Mouse (Mus musculus) layer of hippocampus, postnatal 10 days (tissue): ENCODE data around the gene Il1rap. TPM values are rescaled to one million over a fixed set of nuclear protein-coding genes. Genes with fewer than 3 reads are reported as not detected.

ENCODE experiments used
- DNase-seq, 2 experiments: peaks; one replicate each; pipeline ENCODE4 v3.0.0; 2021; ENCODE audit warnings: low spot score in 2 of 2
- total RNA-seq, 2 experiments: library from RNA; stranded (reverse); gene quantifications; 2 replicates each; pipeline ENCODE4 v1.2.3; 2021

The Il1rap gene
- total RNA-seq, 2 experiments from 2014 or later = 29.7 to 30.3 TPM

DNA sequence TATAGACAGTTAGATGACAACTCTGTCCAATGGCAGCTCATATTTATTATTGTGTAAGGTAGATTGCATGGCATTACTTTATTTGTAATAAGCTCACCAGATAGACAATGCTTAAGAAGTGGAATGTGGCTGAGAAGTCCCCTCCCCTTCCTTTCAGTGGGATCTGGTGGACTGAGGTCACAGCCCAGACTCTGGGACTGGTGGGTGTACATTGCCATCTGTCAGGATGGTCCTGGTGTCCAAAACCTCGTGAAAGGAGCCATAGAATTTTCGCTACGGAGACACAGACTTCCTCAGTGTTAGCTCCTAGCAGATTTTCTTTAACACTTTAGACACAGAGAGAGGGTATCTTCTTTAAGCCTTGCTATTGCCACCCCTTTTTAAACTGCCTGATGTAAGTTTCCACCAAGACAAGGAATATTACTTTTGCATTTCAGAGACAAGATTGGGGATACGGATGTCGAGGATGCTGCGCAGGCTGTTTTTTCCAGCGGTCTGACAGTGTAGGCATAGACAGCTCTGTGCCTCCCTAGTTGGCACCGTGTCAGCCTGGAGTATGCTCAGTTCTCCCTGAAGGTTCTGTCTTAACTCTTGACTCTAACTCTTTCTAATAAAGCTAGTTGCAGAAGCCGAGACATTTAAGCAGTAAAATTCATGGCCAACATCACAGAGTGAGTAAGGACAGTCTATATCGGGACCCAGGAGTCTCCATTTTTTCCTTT is 31.2 kb downstream of the Il1rap start:
- peak; percentile 25 to 41 for DNase-seq

DNA sequence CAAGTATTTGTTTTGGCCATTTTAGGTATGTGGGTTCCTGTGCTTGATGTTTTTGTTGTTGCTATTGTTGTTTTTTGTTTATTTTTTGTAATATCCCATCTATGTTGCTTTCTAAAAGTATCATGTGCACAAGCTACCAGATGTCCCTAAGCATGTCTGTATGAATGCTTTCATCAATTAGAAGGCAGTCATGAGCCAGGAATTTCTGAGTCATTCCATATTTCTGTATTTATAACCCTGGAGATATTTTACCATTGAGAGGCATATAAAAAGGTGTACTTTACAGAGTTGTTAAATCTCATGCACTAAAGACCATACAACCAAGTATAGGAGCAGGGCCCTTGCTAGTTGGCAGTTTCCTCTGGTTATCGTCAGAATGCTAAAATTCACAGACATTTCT is 41.6 kb downstream of the Il1rap start:
- no peak for DNase-seq

DNA sequence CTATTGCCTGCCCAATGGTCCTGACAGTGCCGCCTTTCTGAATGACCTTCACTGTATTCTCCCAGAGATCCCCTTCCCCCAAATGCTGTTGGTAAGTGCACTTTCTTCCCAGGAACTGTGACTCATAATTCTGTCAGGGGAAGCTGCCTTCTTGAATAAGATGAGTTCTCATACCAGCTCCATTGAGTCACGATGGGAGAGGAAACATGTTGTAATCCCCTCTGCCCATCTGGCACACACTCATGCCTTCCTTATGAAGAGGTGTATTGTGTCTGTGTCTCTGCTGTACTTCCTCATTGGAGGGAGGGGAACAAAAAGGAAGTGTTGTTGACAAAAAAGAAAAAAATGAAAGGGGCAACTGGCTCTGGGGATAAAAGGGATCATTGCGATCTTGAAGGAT is 44.6 kb downstream of the Il1rap start:
- DNase-seq = no peak

DNA sequence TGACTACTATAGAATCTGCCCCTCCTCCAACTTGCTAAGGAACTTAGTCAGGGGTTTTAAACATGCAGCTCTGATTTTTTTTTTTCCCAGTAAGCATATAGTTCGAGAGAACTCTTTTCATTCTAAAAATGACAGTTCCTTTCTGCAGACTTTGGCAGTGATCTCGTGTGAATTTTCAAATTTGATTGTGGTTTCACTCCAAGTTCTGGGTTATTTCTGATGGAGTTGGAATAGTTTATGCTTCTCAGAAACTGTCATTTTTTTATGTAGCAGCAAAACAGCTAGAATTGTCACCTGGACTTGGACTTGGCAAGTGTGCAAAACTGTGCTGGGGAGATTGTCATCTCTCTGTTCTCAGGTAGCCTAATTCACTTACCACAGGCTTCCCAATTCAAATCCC is 53.3 kb downstream of the Il1rap start:
- DNase-seq = no peak

DNA sequence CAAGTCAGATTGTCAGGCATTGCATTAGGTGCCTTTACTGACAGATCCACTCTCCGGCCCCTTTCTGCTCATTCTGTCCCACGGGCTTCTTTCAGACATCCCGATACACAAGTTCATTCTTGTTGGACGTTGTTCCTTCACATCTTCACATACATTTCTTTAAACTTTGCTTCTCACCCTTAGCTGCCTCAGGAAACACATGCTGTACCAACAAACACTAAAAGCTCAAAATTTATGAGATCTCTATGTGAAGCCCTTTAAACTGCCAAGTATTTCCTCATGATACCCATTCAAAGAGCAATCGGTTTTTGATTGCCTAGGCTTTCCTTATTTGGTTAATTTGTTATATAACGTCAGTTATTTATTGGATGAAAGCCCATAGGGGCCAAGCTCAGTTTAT is 61.6 kb downstream of the Il1rap start:
- no peak for DNase-seq

DNA sequence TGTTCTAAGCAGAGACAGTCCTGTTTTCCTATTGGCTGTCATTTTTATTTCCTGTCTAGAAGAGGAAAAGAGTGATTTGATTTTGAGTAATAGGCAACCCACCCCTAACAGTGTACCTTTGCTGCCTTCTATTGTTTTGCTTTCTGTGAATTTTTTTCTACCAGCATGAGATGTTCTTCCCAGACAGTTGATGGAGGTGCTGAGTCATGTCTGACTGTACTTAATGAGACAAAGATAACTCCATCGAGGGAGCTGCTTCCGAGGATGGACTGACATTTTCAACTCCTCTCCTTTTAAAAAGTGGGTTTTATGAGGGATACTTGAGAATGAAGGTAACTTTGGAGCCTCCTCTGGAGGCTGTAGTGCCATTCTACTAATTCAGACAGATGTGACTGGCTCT is 64.6 kb downstream of the Il1rap start:
- no peak for DNase-seq

DNA sequence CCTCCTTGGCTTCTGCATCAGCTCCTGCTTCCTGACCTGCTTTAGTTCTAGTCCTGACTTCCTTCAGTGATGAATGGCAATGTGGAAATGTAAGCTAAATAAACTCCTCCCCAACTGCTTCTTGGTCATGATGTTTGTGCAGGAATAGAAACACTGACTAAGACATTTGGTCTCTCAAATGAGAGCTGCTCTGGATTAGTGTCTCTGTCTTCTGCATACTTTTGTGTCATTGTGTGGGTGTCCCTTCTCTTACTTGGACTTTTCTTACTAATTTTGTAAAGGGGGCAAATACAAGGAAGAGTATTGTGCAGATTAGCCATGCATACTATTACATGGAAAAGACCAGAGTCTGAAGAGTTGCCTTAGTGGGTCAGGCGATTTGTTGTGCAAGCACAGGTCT is 65.5 kb downstream of the Il1rap start:
- DNase-seq = no peak

DNA sequence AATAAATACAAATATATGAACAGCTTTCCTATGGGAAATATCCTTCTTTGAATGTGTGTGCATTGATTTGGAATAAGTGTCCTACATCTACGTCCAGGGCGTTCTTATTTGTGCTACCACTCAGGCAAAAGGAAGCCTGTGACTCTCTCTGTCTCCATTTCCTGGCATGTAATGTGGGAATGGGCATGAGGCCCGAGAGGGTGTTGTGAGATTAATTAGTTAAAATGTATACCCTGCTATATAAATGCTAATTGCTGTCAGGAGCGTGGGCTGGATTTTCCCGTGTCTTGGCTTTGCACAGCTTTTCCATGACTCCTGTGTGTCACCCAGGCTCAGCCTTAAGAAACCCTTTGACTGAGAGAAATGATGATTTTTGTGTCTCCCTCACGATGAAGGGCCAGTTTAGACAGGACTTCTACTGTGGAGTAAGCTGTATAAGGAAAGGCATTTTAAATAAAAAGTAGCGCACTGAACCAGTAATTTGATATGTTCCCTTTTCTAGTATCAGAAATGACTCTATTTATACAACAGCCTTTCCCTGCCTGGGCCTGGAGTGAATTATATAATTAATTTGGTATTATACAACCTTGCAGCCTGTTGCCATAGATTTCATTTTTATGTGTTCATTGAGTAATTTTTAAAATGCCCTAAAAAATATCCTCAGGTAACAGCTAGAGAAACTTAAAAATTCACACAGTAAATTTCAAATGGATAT is 81.4 kb downstream of the Il1rap start:
- DNase-seq = peak in 1 of 2 experiments; percentile 18

DNA sequence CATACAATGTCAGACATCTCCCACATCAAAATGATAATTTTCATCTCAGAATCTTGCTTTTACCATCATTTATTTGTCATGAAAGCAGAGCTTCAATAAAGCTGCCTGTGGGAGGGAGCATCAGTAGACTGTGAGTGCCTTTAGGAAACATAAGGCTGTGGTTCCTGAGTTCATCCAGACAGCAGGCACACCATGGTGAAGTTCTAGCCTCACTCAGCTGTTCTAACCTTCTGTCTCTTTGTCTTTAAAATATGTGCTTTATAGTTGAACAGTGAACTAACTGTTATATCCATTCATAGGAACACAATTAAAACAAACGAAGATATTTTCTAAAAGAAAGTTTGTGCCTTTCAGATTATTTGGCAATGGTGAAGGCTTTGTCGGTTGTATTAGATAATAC is 84.9 kb downstream of the Il1rap start:
- no peak for DNase-seq

DNA sequence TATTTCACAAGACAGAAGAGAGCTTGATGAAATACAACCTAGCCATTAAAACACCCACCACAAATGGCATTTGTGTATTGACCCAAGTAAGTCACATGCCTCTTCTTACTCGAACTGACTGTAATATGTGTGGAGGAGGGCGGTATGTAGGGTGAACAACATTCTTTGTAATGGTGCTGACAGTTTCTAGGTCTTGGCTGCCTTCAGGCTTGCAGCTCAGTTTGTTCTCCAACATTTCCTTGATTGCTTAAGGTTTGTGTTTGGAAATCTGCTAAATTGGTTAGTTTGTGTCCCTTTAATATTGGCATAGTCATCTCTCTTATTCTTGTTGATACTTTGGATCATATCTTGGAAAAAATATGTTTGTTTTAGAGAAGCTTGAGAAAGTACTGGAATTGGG is 87.6 kb downstream of the Il1rap start:
- no peak for DNase-seq

DNA sequence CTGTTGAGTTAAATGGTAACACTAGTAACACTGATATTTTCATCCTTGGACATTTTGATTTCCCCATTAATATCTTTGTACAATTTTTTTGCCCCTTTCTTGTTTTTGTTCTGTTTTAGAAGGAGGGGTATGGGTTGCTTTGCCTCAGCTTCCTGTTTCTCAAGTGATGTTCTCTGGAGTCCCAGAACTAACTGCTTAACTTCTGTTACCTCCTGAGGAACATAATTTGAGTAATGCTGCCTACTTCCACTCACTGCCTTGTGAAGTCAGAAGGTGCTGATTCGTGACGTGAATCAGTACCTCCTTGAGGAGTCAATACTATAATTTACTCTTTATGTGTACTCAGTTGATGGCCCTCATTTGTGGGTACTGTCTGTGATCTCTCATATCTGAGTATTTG is 98.9 kb downstream of the Il1rap start:
- DNase-seq = no peak

DNA sequence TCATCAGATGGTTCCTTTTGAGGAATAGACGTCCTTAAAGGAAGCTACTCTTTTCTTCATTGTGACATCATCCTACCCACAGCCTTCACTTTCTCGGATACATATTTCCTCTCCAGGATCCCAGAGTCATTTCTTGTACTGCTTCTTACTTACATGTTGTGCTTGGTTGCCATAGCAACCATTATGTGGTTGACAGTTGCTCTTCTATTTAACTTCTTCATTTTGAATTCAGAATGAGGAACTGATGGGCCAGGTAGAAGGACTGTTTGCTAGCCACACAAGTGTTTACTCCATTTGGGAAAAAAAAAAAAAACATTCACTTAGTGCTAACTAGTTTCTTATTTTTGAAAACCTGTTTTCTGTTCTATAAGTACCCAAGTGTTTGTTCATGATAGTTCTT is 108.3 kb downstream of the Il1rap start:
- no peak for DNase-seq

DNA sequence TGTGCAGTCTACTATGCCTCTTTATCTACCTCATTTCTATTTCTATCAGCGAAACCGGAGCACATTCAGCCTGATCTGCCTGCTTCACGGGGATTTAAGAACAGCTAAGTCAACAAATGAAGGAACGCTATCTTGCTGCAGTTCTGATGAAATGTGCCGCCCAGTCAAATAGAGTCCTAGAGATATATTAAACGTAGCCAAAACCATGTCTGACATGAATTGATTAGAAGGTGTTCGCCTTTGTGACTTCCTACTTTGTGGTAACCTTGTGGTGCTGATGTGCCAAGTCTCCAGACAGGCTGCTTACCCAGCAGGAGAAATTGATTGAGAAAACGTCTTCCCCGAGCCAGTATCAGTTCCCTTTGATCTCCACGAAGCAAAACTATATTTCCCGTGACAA is 109.8 kb downstream of the Il1rap start:
- no peak for DNase-seq

DNA sequence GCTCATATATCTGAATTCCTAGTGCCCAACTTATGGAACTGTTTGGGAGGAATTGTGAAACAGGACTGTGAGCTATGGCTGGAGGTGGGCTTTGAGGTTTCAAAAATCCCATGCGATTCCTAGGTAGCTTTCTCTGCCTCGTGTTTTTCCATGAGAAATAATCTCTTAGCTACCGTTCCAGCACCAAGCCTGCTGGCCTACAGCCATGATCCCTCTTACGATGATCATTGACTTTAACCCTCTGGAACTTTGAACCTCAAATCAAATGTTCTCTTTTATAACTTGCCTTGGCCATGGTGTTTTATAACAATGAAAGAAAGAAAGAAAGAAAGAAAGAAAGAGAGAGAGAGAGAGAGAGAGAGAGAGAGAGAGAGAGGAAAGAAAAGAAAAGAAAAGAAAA is 116.6 kb downstream of the Il1rap start:
- no peak for DNase-seq

DNA sequence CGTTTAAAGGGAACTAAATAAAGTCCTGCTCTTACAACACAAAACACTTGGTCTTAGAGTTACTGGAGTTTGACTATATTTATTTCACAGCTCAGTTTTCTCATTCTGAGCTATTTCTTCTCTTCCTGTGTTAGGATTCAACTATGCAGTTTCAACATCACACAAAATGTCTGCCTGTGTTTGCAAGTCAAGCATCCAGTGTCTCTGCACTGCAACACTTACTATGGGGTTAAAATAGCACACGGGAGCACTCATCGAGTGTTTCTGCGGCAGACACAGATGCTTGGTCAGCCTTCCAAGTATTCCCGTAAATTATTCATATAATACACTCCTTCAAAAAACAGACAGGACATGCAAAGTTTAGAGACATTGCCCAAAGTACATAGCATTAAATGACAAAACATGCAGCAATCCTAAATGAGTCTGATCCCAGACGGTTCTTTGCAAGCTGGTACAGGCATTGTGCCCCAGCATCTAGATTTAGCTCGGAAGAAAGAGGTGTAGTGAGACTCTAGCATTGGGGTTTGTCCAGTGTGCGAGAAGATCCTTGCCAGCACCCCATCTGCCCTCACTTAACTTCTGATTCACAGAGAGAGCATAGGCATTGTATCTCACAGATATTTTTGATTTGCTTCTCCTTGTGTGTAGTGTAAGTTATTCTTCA is 119.1 kb downstream of the Il1rap start:
- DNase-seq = no peak

DNA sequence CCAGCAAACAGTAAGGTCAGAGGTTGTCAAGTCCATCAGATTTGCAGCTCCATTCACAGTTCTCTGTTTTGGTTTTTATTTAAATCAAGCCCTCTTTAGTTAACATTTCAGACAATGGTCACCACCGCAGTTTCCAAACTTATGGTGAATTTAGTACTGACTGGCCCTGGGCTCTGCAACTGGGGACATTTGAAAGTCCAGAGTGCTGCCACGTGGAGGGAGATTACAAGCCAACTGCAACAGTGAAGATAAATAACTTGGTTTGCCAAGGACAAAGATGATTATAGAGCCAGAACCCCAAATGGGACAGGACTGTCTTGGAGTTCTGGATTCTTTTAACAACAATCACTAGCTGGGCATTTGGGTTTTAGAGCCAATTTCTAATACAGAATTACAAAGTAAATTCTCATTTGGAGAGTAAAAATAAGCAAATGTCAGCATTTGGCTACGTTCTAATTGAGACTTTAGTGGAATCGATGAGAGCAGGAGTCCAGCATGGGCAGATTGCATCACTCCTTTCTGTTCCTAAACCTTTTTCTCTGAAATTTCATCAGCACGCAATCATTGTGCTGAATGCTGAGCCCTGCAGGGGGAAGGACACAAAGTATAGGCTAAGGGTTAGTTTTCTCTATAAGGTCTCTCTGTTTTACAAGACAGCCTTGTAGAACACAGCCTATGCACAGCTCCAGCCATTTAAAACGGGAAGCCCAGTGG is 124.3 kb downstream of the Il1rap start:
- no peak for DNase-seq

DNA sequence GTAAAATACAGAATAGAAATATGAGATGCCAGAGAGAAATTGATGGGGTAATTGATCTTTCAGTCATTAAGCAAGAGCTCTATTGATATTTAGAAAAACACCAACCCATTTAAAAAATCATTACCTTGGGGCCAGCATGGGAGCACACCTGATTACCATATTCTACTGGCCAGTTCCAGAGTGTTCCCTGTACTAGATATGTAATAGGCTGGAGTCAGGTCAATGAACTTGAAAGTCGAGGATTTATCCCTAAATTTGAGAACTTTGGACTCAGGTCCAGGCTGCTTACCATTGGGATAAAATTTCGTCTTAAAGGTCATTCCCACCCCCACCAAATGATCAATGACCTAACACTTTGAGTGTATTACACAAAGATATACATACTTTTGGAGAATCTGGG is 125.0 kb downstream of the Il1rap start:
- DNase-seq = no peak

DNA sequence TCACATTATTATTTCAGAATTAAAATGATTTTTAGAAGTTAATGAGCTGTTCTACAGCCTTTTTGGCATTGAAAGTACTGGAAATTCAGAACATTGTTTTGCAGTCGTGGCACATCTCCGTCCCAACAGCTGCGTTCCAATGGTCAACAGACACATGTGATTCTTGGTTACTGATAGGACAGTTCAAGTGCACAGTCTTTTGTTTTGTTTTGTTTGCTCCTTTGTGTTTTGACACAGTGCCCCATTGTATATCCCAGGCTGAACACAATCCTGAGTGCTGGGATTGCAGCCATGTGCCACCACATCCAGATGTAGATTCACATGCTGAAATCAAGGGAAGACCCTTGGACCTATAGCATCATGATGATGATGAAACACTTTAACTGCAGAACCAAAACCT is 129.4 kb downstream of the Il1rap start:
- DNase-seq = no peak

DNA sequence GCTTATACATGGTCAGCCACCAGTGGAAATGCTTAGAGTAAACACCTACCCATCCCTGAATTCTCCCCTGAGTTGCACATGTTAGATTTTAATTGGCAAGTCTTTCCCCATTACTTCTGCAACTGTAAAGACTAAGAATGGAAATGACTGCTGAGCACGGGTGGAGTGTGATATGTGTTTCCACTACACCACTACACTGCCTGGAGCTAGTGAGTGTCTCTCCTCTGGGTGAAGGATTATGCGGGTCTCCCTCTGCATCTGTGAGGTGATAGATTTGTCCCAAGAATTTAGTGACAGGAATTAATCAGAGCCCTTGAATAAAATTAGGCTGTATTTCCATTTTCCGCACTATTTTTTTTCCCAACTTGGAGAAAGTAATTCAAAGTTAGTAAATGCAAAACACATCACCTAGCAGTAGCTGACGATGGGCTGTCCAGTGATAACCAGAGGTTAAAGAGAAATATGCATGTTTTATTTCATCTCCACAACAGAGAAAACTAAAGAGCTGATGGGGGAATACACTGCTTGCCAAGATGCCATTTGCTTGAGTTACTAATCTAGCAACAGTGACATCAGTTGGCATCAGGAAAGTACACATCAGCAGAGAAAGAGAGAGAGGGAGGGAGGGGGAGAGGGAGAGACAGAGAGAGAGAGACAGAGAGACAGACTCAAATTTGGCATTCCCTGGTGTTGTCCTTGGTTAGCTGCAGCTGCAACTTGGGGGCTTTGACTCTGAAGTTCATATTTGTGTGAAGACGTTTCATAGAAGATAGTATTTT is 132.2 kb downstream of the Il1rap start:
- DNase-seq = no peak

DNA sequence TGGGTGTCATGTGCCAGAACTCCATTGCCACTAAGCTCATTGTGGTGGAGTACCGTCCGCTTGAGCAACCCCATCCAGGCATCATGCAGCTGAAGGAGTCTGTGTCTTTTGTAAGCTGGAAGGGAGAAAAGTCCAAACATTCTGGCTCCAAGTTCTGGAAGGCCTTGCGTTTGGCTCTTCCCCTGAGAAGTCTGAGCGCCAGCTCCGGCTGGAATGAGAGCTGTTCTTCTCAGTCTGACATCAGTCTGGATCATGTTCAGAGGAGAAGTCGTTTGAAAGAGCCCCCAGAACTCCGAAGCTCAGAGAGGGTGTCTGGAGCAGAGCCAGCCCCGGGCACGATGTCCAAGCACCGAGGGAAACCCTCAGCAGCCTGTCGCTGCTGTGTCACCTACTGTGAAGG is 141.0 kb downstream of the Il1rap start:
- DNase-seq = peak; percentile 59 to 71
